Mouse (Mus musculus) thymus, adult 18-20 months (tissue): ENCODE measurements around the gene Taf15.

Experiments used
- DNase-seq, 2 experiments: peaks; one replicate each; pipeline ENCODE4 v3.0.0; 2022; ENCODE audit warnings: mixed read lengths in 2 of 2

Gene Taf15

GRCm38 (mm10) chr11:83472324-83473234, at the start of gene Taf15:
TSS of gene Taf15 (plus strand) at chr11:83473086.
- peak; percentile 95 to 96 for DNase-seq

- DNase-seq = no peak
These were observed 48.2 kb upstream of the Taf15 start for GRCm38 (mm10) chr11:83424681-83425080.

GRCm38 (mm10) chr11:83426964-83427363, 45.9 kb upstream of the Taf15 start:
- DNase-seq = no peak

- no peak for DNase-seq
These were observed 43.5 kb upstream of the Taf15 start, which contains the start of gene Gas2l2 for GRCm38 (mm10) chr11:83429355-83429754. TSS of gene Gas2l2 (minus strand) at chr11:83429455.

- DNase-seq = no peak
These were observed 40.4 kb upstream of the Taf15 start for GRCm38 (mm10) chr11:83432533-83432932.

GRCm38 (mm10) chr11:83437377-83437776, 35.5 kb upstream of the Taf15 start, which contains the start of gene 1700020L24Rik:
TSS of gene 1700020L24Rik (plus strand) at chr11:83437677.
- DNase-seq = no peak

GRCm38 (mm10) chr11:83439426-83440060, 33.3 kb upstream of the Taf15 start:
- DNase-seq = no peak

- peak; percentile 68 to 74 for DNase-seq
These were observed 32.5 kb upstream of the Taf15 start for GRCm38 (mm10) chr11:83440081-83441064.

GRCm38 (mm10) chr11:83441235-83441634, 31.7 kb upstream of the Taf15 start:
- no peak for DNase-seq

GRCm38 (mm10) chr11:83442596-83443267, 30.2 kb upstream of the Taf15 start:
- DNase-seq = no peak

GRCm38 (mm10) chr11:83443824-83444223, 29.1 kb upstream of the Taf15 start:
- DNase-seq = no peak

- no peak for DNase-seq
These were observed 27.9 kb upstream of the Taf15 start for GRCm38 (mm10) chr11:83445001-83445400.

- DNase-seq = no peak
These were observed 25.3 kb upstream of the Taf15 start for GRCm38 (mm10) chr11:83447612-83448011.

GRCm38 (mm10) chr11:83448021-83448926, 24.6 kb upstream of the Taf15 start:
- no peak for DNase-seq

- DNase-seq = no peak
These were observed 24.0 kb upstream of the Taf15 start for GRCm38 (mm10) chr11:83448927-83449236.

GRCm38 (mm10) chr11:83449298-83449697, 23.6 kb upstream of the Taf15 start:
- DNase-seq = no peak

GRCm38 (mm10) chr11:83450550-83450949, 22.3 kb upstream of the Taf15 start:
- no peak for DNase-seq

GRCm38 (mm10) chr11:83451281-83451680, 21.6 kb upstream of the Taf15 start:
- DNase-seq = no peak

- no peak for DNase-seq
These were observed 18.3 kb upstream of the Taf15 start for GRCm38 (mm10) chr11:83454548-83454947.

- DNase-seq = no peak
These were observed 17.3 kb upstream of the Taf15 start for GRCm38 (mm10) chr11:83455608-83456007.

- DNase-seq = no peak
These were observed 15.6 kb upstream of the Taf15 start for GRCm38 (mm10) chr11:83457257-83457656.
